Mouse (Mus musculus): Measurements from ENCODE around the gene Snx14.
A peak's percentile ranks its signal among the peaks of the same experiment; 100 is the strongest.

Snx14 gene

GRCm38 (mm10) chr9:88344424-88344823, 94.3 kb downstream of the Snx14 start:
- no peak for DNase-seq (ENCODE audit: extremely low spot score, low spot score)

- DNase-seq (ENCODE audit: extremely low spot score, low spot score) = no peak
These were observed 96.1 kb downstream of the Snx14 start for GRCm38 (mm10) chr9:88342701-88343100.

- DNase-seq (ENCODE audit: extremely low spot score, low spot score) = no peak
These were observed 96.5 kb downstream of the Snx14 start for GRCm38 (mm10) chr9:88342241-88342640.

GRCm38 (mm10) chr9:88340819-88341218, 97.9 kb downstream of the Snx14 start:
- no peak for DNase-seq (ENCODE audit: extremely low spot score, low spot score)

GRCm38 (mm10) chr9:88335839-88336238, 102.9 kb downstream of the Snx14 start:
- no peak for DNase-seq (ENCODE audit: extremely low spot score, low spot score)

- DNase-seq (ENCODE audit: extremely low spot score, low spot score) = no peak
These were observed 106.3 kb downstream of the Snx14 start for GRCm38 (mm10) chr9:88332447-88332846.

GRCm38 (mm10) chr9:88330316-88330715, 108.4 kb downstream of the Snx14 start:
- DNase-seq (ENCODE audit: extremely low spot score, low spot score) = no peak

GRCm38 (mm10) chr9:88329166-88329748, 109.5 kb downstream of the Snx14 start:
- DNase-seq (ENCODE audit: extremely low spot score, low spot score) = no peak

GRCm38 (mm10) chr9:88328666-88329065, 110.1 kb downstream of the Snx14 start:
- no peak for DNase-seq (ENCODE audit: extremely low spot score, low spot score)

GRCm38 (mm10) chr9:88326930-88327901, 111.5 kb downstream of the Snx14 start, which contains the start of gene Nt5e:
Gene Nt5e (plus strand): TSS chr9:88327197.
- peak; percentile 77 for DNase-seq (ENCODE audit: extremely low spot score, low spot score)
